Mouse (Mus musculus) embryonic facial prominence, embryonic 13.5 days (tissue): Measurements from ENCODE around the gene Gfpt2. TPM values are rescaled to one million over a fixed set of nuclear protein-coding genes. Genes with fewer than 3 reads are reported as not detected.
A peak's percentile ranks its signal among the peaks of the same experiment; 100 is the strongest.

Experiments used
- ATAC-seq: fragments of 200-750 bp; cut with Nextera tagmentation; 2 replicates; pipeline ENCODE4 v1.8.0; 2017; ENCODE audit warnings: low read depth; ENCODE audit not compliant: insufficient number of reproducible peaks, insufficient read depth, low FRiP score, low TSS enrichment
- H3K27ac ChIP-seq: fragments of 300-500 bp; sonication (generic); 2 replicates; pipeline ENCODE4 v1.5.1; 2015; ENCODE audit warnings: moderate library complexity, mild to moderate bottlenecking, inconsistent platforms
- H3K27me3 ChIP-seq: fragments of 300-500 bp; sonication (generic); 2 replicates; pipeline ENCODE4 v1.6.1; 2015; ENCODE audit warnings: mild to moderate bottlenecking, inconsistent platforms
- H3K36me3 ChIP-seq: fragments of 300-500 bp; sonication (generic); 2 replicates; pipeline ENCODE4 v1.6.1; 2015; ENCODE audit warnings: mild to moderate bottlenecking, inconsistent platforms
- H3K4me1 ChIP-seq: fragments of 300-500 bp; sonication (generic); 2 replicates; pipeline ENCODE4 v1.6.1; 2015; ENCODE audit warnings: inconsistent platforms
- H3K4me2 ChIP-seq: fragments of 300-500 bp; sonication (generic); 2 replicates; pipeline ENCODE4 v1.6.1; 2015; ENCODE audit warnings: moderate library complexity, mild to moderate bottlenecking, inconsistent platforms
- H3K4me3 ChIP-seq: fragments of 300-500 bp; sonication (generic); 2 replicates; pipeline ENCODE4 v1.5.1; 2015; ENCODE audit warnings: mild to moderate bottlenecking, inconsistent platforms
- H3K9ac ChIP-seq: fragments of 300-500 bp; sonication (generic); 2 replicates; pipeline ENCODE4 v1.6.1; 2015; ENCODE audit warnings: mild to moderate bottlenecking, inconsistent platforms
- H3K9me3 ChIP-seq: fragments of 300-500 bp; sonication (generic); 2 replicates; pipeline ENCODE4 v1.6.1; 2016; ENCODE audit warnings: inconsistent platforms
- WGBS: fragments of 180-500 bp; shearing (Covaris S2); methylation state at CpG from one replicate; pipeline ENCODE4 v1.1.7; 2015; ENCODE audit warnings: mixed read lengths; 5-methylcytosine and 5-hydroxymethylcytosine counted together
- polyA plus RNA-seq: library from polyadenylated mRNA; unstranded; fragments of >200 nt; fragmentation: Nextera tagmentation; extraction: Ambion mirVana; gene quantifications from 2 replicates; pipeline ENCODE4 v1.2.1, GENCODE M21; 2015

The Gfpt2 gene
- polyA plus RNA-seq, 1 experiment from 2014 or later, result 27.1 TPM

DNA sequence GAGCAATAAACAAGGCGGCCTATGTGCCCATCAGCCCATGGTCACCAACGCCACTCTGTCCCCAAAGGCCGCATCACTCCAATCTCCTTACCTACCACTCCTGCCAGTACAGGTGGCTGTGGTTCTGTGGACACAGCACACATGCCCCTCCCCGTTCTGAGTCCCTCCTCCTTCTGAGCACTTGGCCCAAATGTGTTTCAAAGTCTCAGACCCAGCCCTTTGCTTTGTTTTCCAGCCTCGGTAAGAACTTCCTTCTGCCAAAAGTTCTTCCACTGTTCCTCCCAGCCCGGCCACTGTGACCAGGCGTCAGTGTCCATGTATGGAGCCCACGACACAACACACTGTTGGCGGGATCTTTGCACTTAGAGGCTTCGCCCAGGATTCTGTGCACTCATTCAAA, 50.3 kb downstream of the Gfpt2 start:
- no peak overlapping the region for H3K4me2 ChIP-seq
- no peaks in the 10 kb centered on the region for H3K36me3 ChIP-seq
- H3K4me3 ChIP-seq, result no peak overlapping the region
- H3K9me3 ChIP-seq, result no peaks in the 10 kb centered on the region
- no peak for ATAC-seq
- 89% methylated on average over 10 of the region's 10 CpGs for WGBS
- no peaks in the 10 kb centered on the region for H3K27me3 ChIP-seq
- H3K4me1 ChIP-seq, result peaks cover 15% of the 10 kb centered on the region
- H3K9ac ChIP-seq, result no peak overlapping the region
- no peak overlapping the region for H3K27ac ChIP-seq

DNA sequence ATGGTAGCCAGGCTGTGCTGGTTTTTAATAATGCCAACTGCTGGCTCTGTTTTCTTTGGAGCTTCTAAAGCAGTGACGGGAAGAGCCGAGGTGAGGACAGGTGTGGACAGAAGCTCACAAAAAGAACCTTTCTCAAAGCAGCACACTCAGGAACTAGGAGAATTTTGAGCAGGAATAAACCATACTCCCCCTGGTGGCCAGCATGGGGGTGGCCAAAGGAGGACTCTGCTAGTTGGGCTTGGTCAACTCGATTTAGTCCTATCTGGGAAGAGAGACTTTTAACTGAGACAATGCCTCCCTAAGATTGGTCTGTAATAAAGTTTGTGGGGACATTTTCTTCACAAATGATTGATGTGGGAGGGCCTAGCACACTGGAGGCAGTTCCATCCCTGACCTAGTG, 51.0 kb downstream of the Gfpt2 start:
- peaks cover 3% of the 10 kb centered on the region for H3K36me3 ChIP-seq
- no peak overlapping the region for H3K9ac ChIP-seq
- no peak for ATAC-seq
- H3K4me2 ChIP-seq, result no peak overlapping the region
- H3K27ac ChIP-seq, result no peak overlapping the region
- 53% methylated on average over 3 of the region's 3 CpGs for WGBS
- no peaks in the 10 kb centered on the region for H3K9me3 ChIP-seq
- no peaks in the 10 kb centered on the region for H3K27me3 ChIP-seq
- no peak overlapping the region for H3K4me3 ChIP-seq
- H3K4me1 ChIP-seq, result peaks cover 15% of the 10 kb centered on the region

DNA sequence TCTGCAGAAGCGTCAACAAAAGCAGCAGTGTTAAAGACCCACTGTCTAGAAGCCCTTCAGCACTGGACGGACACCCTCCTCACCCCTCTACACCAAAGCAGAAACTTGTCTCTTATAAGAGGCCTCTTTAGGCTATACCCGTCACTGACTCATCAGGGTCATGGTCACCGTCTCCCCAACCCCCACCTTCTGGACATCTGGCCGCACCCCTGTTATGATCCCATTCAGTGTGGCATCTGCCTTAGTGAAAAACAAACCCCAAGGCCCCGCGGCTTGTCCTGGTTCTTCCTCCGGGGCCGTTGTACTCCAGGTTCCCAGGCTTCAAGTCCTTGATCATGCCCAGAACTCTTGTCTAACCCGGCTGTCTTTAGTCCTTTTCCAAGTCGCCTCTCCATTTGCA, 52.0 kb downstream of the Gfpt2 start:
- peak overlapping the region; percentile 93 for H3K9ac ChIP-seq
- H3K4me1 ChIP-seq, result peaks cover 15% of the 10 kb centered on the region
- ATAC-seq, result no peak
- H3K27me3 ChIP-seq, result no peaks in the 10 kb centered on the region
- whole genome bisulfite sequencing, result 37% methylated on average over 11 of the region's 11 CpGs
- peak overlapping the region; percentile 88 for H3K4me2 ChIP-seq
- H3K9me3 ChIP-seq, result no peaks in the 10 kb centered on the region
- H3K4me3 ChIP-seq, result peak overlapping the region; percentile 94
- H3K36me3 ChIP-seq, result peaks cover 12% of the 10 kb centered on the region
- no peak overlapping the region for H3K27ac ChIP-seq

DNA sequence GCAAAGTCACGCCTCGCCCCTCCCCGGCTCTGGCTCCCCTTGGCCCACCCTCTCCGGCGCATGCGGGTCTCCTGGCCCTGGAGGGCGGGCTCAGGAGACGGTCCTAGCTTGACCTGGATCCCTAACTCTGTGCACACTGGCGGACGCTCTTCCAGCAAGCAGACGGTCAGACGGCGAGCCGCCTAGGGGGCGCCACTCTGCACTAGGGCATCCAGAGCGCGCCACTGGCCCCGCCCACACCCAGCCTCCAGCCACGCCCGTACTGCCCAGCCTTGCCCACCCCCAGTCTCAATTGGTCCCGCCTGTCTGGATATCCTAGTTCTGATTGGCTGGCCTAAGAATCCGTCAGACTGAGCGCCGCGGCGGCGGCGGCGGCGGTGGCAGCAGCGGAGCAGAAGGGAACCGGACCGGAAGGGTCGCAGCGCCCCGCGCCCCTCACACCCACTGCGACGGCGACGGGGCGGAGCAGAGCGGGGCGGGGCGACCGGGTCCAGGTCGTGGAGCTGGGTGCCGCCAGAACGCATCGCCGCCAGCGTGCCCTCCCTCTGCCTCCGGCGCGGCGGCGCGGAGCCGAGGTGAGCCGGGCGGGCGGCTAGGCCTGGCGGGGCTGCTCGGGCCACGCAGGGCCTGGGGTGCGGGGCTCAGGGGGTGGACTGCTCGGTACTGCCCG, 52.6 kb downstream of the Gfpt2 start, which contains the start of gene Mapk9:
Gene Mapk9, plus strand, starts transcription at position 351 of the 670 bp plus-strand sequence.
- Histone ChIP-seq H3K9me3 (no peaks in the 10 kb centered on the region), H3K27me3 (no peaks in the 10 kb centered on the region), H3K27ac (peak within 1 kb of the TSS; percentile 74), H3K9ac (peak within 1 kb of the TSS; percentile 93), H3K4me2 (peak within 1 kb of the TSS; percentile 88), H3K4me1 (peaks cover 15% of the 10 kb centered on the region), H3K4me3 (peak within 1 kb of the TSS; percentile 94), H3K36me3 (peaks cover 12% of the 10 kb centered on the region)
- WGBS, result under 1% methylated on average over 58 of the region's 68 CpGs
- ATAC-seq, result peak; percentile 97

DNA sequence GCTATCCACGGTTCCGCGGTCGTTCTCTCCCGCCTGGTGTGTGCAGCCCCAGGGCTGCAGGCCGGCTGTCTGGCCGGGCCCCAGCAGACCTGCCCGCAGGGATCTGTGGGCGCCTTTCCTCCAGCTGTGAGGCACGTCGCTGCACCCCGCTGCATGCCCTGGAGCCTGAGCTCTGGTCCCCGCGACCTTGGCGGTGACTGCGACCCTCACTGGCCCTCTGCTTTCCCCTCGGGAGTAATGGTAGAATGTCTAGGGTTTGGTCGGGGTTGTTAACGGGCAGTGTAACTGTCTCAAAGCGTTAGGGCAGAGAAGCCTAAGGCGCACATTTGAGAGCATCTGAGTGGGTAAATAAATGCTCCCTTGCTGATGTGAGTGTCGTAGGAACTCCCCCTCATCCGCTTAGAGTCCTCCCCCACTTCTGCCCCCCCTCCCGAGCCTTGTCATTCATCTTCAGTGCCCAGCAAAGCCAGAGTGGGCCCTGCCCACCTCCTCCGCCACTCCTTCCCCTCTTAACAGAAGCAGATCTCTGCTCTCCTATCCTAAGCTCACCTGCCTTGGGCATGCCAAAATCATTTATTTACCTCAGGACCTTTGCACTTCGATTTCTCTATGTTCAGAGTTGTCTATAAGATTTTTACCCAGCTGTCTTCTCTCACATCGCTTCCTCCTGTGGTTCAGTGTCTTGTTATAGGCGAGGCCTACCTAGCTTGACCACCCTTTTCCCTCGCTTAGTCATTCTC, 53.3 kb downstream of the Gfpt2 start:
- no peak; the same call in 1 of the 2 replicates for ATAC-seq
- H3K4me2 ChIP-seq, result peak overlapping the region; percentile 88
- H3K36me3 ChIP-seq, result peaks cover 12% of the 10 kb centered on the region
- H3K27ac ChIP-seq, result peak overlapping the region; percentile 74
- H3K9ac ChIP-seq, result peak overlapping the region; percentile 93
- H3K4me1 ChIP-seq, result peaks cover 15% of the 10 kb centered on the region
- H3K27me3 ChIP-seq, result no peaks in the 10 kb centered on the region
- 9% methylated on average over 29 of the region's 29 CpGs for WGBS
- H3K9me3 ChIP-seq, result no peaks in the 10 kb centered on the region
- H3K4me3 ChIP-seq, result peak overlapping the region; percentile 94

GRCm38 (mm10) chr11:49847811-49848078, 53.8 kb downstream of the Gfpt2 start:
- no peak overlapping the region for H3K27ac ChIP-seq
- H3K9ac ChIP-seq, result peak overlapping the region; percentile 93; the same call in 1 of the 2 replicates
- H3K4me3 ChIP-seq, result peak overlapping the region; percentile 94
- peak overlapping the region; percentile 88 for H3K4me2 ChIP-seq
- H3K9me3 ChIP-seq, result no peaks in the 10 kb centered on the region
- H3K36me3 ChIP-seq, result peaks cover 12% of the 10 kb centered on the region
- WGBS, result 74% methylated on average over 2 of the region's 2 CpGs
- H3K27me3 ChIP-seq, result no peaks in the 10 kb centered on the region
- peaks cover 18% of the 10 kb centered on the region for H3K4me1 ChIP-seq
- ATAC-seq, result no peak

DNA sequence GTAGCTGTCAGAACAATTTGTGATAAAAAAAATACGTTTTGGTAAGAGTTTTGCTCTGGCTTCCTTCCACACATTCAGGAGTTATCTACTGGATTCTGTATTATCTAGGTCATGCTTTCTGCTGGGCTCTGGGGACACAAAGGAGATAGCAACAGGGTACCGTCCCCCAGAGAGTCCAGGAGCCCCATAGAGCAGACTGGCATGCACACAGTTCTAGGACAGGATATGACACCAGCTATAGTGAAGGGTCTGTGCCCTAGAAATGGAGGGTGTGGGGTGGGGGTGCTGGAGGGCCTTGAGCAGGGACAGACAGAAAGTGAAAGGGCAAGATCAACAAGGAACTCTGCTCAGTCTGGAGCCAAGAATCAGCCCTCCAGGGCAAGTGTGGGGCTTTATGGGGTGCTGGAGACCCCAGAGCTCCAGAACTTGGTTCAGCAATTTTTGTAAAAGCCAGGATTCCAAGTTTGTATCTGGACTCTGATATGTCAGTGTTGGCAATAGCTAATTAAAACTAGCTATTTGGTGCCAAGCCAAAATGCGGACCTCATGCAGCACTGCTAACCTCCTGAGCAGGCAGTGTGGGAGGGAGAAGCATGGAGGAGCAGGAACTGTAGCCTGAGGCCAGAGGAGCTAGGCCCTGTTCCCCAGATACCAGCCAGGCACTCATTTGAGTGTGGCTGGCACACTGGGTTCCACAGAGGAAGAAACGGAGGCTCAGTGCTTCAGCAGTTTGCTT, 54.3 kb downstream of the Gfpt2 start:
- no peaks in the 10 kb centered on the region for H3K27me3 ChIP-seq
- no peaks in the 10 kb centered on the region for H3K9me3 ChIP-seq
- H3K27ac ChIP-seq, result no peak overlapping the region
- H3K9ac ChIP-seq, result peak overlapping the region; percentile 49; the same call in 1 of the 2 replicates
- peak overlapping the region; percentile 88 for H3K4me2 ChIP-seq
- ATAC-seq, result no peak
- H3K36me3 ChIP-seq, result peaks cover 12% of the 10 kb centered on the region
- peaks cover 19% of the 10 kb centered on the region for H3K4me1 ChIP-seq
- 67% methylated on average over 4 of the region's 4 CpGs for WGBS
- no peak overlapping the region for H3K4me3 ChIP-seq

GRCm38 (mm10) chr11:49850331-49850730, 56.4 kb downstream of the Gfpt2 start:
- Histone ChIP-seq H3K4me3 (no peak overlapping the region), H3K36me3 (peaks cover 24% of the 10 kb centered on the region), H3K27ac (no peak overlapping the region), H3K27me3 (no peaks in the 10 kb centered on the region), H3K4me1 (peaks cover 19% of the 10 kb centered on the region), H3K9ac (no peak overlapping the region), H3K4me2 (no peak overlapping the region), H3K9me3 (no peaks in the 10 kb centered on the region)
- ATAC-seq, result no peak
- 93% methylated on average over 7 of the region's 7 CpGs for WGBS

- peaks cover 4% of the 10 kb centered on the region; the same call in 1 of the 2 replicates for H3K4me1 ChIP-seq
- H3K9ac ChIP-seq, result no peak overlapping the region
- no peaks in the 10 kb centered on the region for H3K27me3 ChIP-seq
- H3K36me3 ChIP-seq, result peaks cover 27% of the 10 kb centered on the region
- no peak overlapping the region for H3K27ac ChIP-seq
- H3K9me3 ChIP-seq, result no peaks in the 10 kb centered on the region
- 85% methylated on average over 5 of the region's 5 CpGs for WGBS
- H3K4me3 ChIP-seq, result no peak overlapping the region
- H3K4me2 ChIP-seq, result no peak overlapping the region
- ATAC-seq, result no peak
Measured at GRCm38 (mm10) chr11:49855144-49855543, 61.2 kb downstream of the Gfpt2 start.

DNA sequence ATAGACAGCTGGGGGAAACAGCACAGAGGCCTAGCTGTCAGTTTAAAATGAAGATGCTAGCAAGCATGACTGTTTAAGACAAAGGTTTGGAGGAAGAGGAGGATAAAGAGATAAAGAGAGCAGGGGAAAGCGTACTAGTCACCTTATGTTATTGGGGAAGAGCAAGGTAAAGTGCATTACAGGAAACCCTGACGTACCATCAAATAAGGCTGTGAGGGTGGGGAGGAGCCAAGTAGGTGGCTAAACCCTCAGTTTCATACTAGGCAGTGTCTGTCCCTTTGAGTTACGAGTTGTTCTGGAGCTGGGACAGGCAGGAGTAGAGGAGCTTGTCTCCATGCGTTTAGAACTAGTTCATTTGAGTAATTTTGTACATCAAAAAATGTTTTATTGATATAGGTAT, 67.2 kb downstream of the Gfpt2 start:
- H3K9me3 ChIP-seq, result no peaks in the 10 kb centered on the region
- H3K27ac ChIP-seq, result no peak overlapping the region
- H3K4me2 ChIP-seq, result no peak overlapping the region
- H3K9ac ChIP-seq, result no peak overlapping the region
- H3K4me1 ChIP-seq, result no peaks in the 10 kb centered on the region
- no peaks in the 10 kb centered on the region for H3K27me3 ChIP-seq
- 92% methylated on average over 4 of the region's 4 CpGs for WGBS
- peaks cover 17% of the 10 kb centered on the region; the same call in 1 of the 2 replicates for H3K36me3 ChIP-seq
- ATAC-seq, result no peak
- no peak overlapping the region for H3K4me3 ChIP-seq

DNA sequence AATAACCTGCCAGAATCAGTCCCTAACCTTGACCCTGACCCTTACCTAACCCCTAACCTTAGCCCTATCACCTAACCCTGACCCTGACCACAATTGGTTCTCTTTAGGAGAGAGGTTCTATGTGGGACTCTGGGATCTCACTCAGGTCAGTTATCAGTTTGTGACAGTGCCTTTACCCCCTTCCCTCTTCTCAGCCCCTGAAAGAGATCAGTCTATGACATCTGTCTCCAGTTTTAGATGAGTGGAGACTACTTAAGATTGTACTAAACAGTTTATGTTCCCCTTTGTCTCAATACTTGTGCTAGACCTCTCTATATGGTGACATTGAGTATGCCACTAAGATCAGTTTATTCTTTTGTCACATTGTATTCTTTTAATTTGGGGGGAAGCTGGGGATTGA, 69.9 kb downstream of the Gfpt2 start:
- no peaks in the 10 kb centered on the region for H3K27me3 ChIP-seq
- no peaks in the 10 kb centered on the region for H3K4me1 ChIP-seq
- H3K9me3 ChIP-seq, result no peaks in the 10 kb centered on the region
- no peak overlapping the region for H3K27ac ChIP-seq
- H3K4me2 ChIP-seq, result no peak overlapping the region
- no peak overlapping the region for H3K9ac ChIP-seq
- ATAC-seq, result no peak
- no peak overlapping the region for H3K4me3 ChIP-seq
- H3K36me3 ChIP-seq, result peaks cover 24% of the 10 kb centered on the region
